Mouse (Mus musculus): Measurements from ENCODE around the gene Kcna10.
A peak's percentile ranks its signal among the peaks of the same experiment; 100 is the strongest.

DNA sequence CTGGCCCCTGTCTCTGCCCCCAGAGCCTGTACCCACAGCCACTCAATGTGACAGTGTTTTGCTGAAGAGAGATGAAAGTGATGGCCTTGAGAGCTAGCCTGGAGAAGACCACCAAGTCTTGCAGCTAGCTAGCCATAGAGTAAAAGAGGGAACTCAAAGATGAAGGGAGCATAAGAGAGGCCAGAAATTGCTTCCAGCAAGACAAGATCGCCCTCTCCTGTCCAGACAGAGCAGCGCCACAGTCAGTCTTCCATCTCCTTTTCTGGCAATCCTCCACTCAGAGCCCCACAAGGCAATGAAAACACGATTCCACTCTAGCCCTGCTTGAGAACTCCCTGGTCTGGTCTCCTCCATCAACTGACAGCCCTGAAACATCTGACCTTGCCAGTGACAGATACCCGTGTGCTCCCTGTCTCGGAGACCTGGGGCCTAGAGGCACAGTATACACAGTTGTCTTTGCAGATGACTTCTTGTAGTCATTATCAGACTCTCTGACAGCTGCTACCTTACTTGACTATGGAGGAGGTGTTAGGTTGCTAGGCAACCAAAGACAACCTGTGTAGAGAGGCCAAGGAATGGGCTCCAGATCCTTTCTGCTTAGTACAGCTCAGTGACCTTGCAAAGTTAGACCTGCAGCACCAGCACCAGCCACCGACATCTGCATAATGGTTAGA lies 5.5 kb downstream of the Kcna10 start:
- TF ChIP-seq CTCF (IDR thresholded peaks at IDR 0.05; ENCODE audit: extremely low read depth, insufficient read length, insufficient replicate concordance, low read depth, low read length), result peak; percentile 39; the same call in 1 of the 2 replicates
- TF ChIP-seq POLR2A (IDR thresholded peaks at IDR 0.05; ENCODE audit: low read depth, low read length), result no peak

Data from small intestine, adult 2 months (tissue).